Mouse (Mus musculus) hindbrain, embryonic 15.5 days (tissue): ENCODE measurements around the gene Bicra. TPM values are rescaled to one million over a fixed set of nuclear protein-coding genes. Genes with fewer than 3 reads are reported as not detected.

Experiments
- ATAC-seq: fragments of 200-750 bp; cut with Nextera tagmentation; 2 replicates; pipeline ENCODE4 v1.8.0; 2017; ENCODE audit warnings: low read depth, moderate number of reproducible peaks, moderate TSS enrichment; ENCODE audit not compliant: low FRiP score
- H3K27ac ChIP-seq: fragments of 300-500 bp; sonication (generic); replicated peaks from 2 replicates; pipeline ENCODE4 v1.5.1; 2015; ENCODE audit warnings: mild to moderate bottlenecking, inconsistent platforms
- H3K27me3 ChIP-seq: fragments of 300-500 bp; sonication (generic); 2 replicates; pipeline ENCODE4 v1.6.1; 2015; ENCODE audit warnings: control low read depth, inconsistent platforms
- H3K36me3 ChIP-seq: fragments of 300-500 bp; sonication (generic); 2 replicates; pipeline ENCODE4 v1.6.1; 2015; ENCODE audit warnings: control low read depth, inconsistent platforms
- H3K4me1 ChIP-seq: fragments of 300-500 bp; sonication (generic); replicated peaks from 2 replicates; pipeline ENCODE4 v1.6.1; 2015; ENCODE audit warnings: control low read depth, inconsistent platforms
- H3K4me2 ChIP-seq: fragments of 300-500 bp; sonication (generic); 2 replicates; pipeline ENCODE4 v1.6.1; 2015; ENCODE audit warnings: moderate library complexity, mild to moderate bottlenecking, inconsistent platforms
- H3K4me3 ChIP-seq: fragments of 300-500 bp; sonication (generic); 2 replicates; pipeline ENCODE4 v1.5.1; 2015; ENCODE audit warnings: mild to moderate bottlenecking, inconsistent platforms
- H3K9ac ChIP-seq: fragments of 300-500 bp; sonication (generic); 2 replicates; pipeline ENCODE4 v1.6.1; 2015; ENCODE audit warnings: inconsistent platforms
- H3K9me3 ChIP-seq: fragments of 300-500 bp; sonication (generic); 2 replicates; pipeline ENCODE4 v1.6.1; 2016; ENCODE audit warnings: control low read depth, inconsistent platforms
- WGBS: fragments of 180-500 bp; shearing (Covaris S2); methylation state at CpG from one replicate; pipeline ENCODE4 v1.1.7; 2015; 5-methylcytosine and 5-hydroxymethylcytosine counted together
- polyA plus RNA-seq: library from polyadenylated mRNA; unstranded; fragments of >200 nt; fragmentation: Nextera tagmentation; extraction: Ambion mirVana; gene quantifications from 2 replicates; pipeline ENCODE4 v1.2.1, GENCODE M21; 2015

Gene Bicra
- polyA plus RNA-seq, 1 experiment from 2014 or later: 8.7 TPM

DNA sequence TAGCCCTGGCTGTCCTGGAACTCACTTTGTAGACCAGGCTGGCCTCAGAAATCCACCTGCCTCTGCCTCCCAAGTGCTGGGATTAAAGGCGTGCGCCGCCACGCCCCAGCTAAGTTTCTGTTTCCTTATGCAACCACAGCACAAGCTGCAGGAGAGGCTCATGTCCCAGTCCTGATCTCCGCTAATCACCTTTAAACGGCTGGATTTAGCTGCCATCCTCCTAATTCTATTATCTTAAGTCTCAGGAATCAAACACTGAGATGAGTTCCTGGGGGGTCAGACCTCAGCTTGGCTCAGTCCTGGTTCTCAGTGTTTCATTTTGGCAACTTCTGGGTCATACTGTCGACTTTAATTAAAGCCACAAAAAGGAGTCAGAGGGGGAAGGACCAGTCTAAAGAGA is 38.1 kb downstream of the Bicra start:
- no peak overlapping the region for H3K27ac ChIP-seq
- 87% methylated on average over 7 of the region's 7 CpGs for WGBS
- H3K9ac ChIP-seq: no peak overlapping the region
- H3K9me3 ChIP-seq: no peaks in the 10 kb centered on the region
- no peak overlapping the region for H3K4me3 ChIP-seq
- H3K27me3 ChIP-seq: no peaks in the 10 kb centered on the region
- ATAC-seq: no peak
- H3K36me3 ChIP-seq: no peaks in the 10 kb centered on the region
- no peak overlapping the region for H3K4me2 ChIP-seq
- 0 out of 2 replicates have a peak, but pooled peaks cover 3% of the 10 kb centered on the region for H3K4me1 ChIP-seq

DNA sequence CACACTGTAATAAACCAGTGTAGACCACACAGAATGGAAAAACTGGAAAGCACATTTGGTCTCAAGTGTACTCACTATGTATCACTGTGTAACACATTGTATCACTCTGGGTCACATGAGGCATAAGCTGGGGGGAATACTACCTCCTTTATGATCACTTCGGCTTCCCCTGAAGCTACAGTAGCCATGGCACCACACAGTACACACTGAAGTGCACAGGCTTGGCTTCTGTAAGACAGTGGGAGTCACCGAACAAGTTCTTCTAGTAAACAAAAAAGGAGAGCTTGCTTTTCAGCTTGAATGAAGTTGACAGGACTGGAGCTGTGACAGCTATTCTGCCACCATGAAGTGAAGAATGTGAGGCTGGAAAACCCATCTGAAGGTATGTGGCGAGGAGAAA is 42.7 kb downstream of the Bicra start:
- no peaks in the 10 kb centered on the region for H3K27me3 ChIP-seq
- H3K9me3 ChIP-seq: no peaks in the 10 kb centered on the region
- peak; percentile 33; the same call in 1 of the 2 replicates for ATAC-seq
- no peak overlapping the region for H3K9ac ChIP-seq
- no peak overlapping the region for H3K4me2 ChIP-seq
- H3K27ac ChIP-seq: no peak overlapping the region
- WGBS: 75% methylated on average over 3 of the region's 3 CpGs
- H3K4me1 ChIP-seq: peaks cover under 1% of the 10 kb centered on the region; the same call in 1 of the 2 replicates
- no peaks in the 10 kb centered on the region for H3K36me3 ChIP-seq
- H3K4me3 ChIP-seq: no peak overlapping the region

DNA sequence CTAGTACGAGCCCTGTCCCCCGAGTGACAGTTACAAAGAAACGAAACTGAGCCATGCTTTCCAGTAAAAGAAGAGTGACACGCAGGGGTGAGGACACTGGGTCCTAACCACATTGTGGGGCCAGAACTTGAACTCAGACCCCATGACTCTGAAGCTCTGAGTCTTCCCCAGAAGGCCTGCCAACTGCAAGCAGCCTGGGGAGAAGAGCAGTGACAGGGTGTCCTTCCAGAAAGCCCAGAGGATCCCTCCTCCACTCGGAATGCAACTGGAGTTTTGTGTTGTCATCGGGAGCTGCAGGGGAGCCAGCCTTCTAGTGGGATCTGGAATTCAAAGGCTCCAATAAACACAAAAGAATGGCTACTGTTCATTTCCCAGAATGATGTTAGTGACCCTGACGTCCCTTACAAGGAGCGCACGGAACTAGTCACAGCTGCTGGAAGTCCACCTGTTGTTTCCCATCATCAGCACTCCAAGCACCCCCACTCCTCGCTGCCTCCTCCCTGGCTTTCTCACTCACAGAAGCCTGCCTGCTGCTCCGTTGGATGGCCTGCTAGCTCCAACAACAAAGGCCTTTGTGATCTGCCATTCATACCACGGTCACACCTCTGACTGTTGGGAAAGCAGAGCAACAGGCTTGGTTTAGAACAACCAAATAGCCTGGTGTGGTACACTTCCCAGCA is 43.4 kb downstream of the Bicra start:
- Histone ChIP-seq H3K27me3 (no peaks in the 10 kb centered on the region), H3K4me3 (no peak overlapping the region), H3K4me2 (no peak overlapping the region), H3K4me1 (no peaks in the 10 kb centered on the region; the same call in 1 of the 2 replicates), H3K9me3 (no peaks in the 10 kb centered on the region), H3K27ac (no peak overlapping the region), H3K9ac (no peak overlapping the region), H3K36me3 (no peaks in the 10 kb centered on the region)
- ATAC-seq: no peak
- WGBS: 36% methylated on average over 12 of the region's 12 CpGs

DNA sequence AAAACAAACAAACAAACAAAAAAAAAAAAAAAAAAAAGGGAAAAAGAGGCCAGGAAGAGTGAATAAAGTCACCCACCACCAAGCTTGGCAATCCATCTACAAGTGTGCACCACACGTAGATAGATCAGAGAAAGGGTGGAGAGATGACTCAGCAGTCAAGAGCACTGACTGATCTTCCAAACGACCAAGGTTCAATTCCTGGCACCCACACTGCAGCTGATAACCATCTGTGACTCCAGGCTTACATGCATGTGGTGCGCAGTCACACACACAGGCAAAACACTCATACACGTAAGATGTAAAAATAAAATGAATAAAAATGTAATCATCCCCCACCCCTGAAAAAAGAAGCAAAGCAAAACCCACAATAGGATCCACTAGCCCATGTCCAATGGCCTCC is 44.7 kb downstream of the Bicra start:
- Histone ChIP-seq H3K4me2 (no peak overlapping the region), H3K4me3 (no peak overlapping the region), H3K36me3 (no peaks in the 10 kb centered on the region), H3K9ac (no peak overlapping the region), H3K4me1 (no peaks in the 10 kb centered on the region; the same call in 1 of the 2 replicates), H3K27ac (no peak overlapping the region), H3K9me3 (no peaks in the 10 kb centered on the region), H3K27me3 (no peaks in the 10 kb centered on the region)
- WGBS: 89% methylated on average over 4 of the region's 4 CpGs
- no peak for ATAC-seq

DNA sequence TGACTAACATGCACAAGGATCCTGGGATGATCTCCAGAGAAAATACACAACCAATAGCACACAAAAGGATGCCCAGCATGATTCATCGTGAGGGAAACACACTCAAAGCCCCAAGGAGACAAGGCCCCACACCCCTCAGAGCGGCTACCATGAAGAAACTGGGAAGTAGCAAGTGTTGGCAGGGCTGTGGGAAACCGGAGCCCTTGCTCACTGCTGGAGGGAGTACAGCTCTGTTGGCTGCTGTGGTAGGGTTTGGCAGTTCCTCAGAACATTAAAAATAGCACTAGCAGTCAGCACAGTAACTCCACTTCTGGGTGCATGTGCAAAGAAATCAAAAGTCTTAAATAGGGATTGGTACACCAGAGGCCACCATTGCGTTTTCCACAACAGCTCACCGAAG is 45.5 kb downstream of the Bicra start:
- no peak overlapping the region for H3K27ac ChIP-seq
- no peak overlapping the region for H3K9ac ChIP-seq
- no peaks in the 10 kb centered on the region for H3K27me3 ChIP-seq
- H3K4me1 ChIP-seq: no peaks in the 10 kb centered on the region; the same call in 1 of the 2 replicates
- no peak for ATAC-seq
- no peak overlapping the region for H3K4me2 ChIP-seq
- no peaks in the 10 kb centered on the region for H3K9me3 ChIP-seq
- 80% methylated on average over 5 of the region's 5 CpGs for WGBS
- H3K4me3 ChIP-seq: no peak overlapping the region
- no peaks in the 10 kb centered on the region for H3K36me3 ChIP-seq

DNA sequence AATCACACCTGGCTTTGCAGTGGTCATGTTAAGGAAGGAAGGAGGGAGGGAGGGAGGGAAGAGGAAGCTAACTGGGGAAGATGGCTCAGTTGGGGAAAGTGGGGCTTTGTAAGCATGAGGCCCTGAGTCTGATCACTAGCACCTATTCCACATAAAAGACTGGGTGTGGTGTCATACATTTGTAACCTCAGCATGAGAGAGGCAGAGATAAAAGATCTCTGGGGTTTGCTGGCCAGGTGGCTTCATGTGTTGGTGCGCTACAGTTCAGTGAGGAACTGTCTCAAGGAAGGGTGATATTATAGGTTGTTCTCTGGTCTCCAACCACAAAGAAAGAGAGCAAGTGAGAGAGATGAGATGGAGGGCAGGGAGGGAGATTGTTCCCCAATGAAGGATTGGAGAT is 46.0 kb downstream of the Bicra start:
- no peak overlapping the region for H3K4me2 ChIP-seq
- WGBS: 100% methylated on average over 1 of the region's 1 CpGs
- H3K9me3 ChIP-seq: no peaks in the 10 kb centered on the region
- H3K4me3 ChIP-seq: no peak overlapping the region
- no peaks in the 10 kb centered on the region; the same call in 1 of the 2 replicates for H3K4me1 ChIP-seq
- no peak overlapping the region for H3K9ac ChIP-seq
- ATAC-seq: no peak
- no peak overlapping the region for H3K27ac ChIP-seq
- no peaks in the 10 kb centered on the region for H3K27me3 ChIP-seq
- H3K36me3 ChIP-seq: peaks cover 3% of the 10 kb centered on the region; the same call in 1 of the 2 replicates

DNA sequence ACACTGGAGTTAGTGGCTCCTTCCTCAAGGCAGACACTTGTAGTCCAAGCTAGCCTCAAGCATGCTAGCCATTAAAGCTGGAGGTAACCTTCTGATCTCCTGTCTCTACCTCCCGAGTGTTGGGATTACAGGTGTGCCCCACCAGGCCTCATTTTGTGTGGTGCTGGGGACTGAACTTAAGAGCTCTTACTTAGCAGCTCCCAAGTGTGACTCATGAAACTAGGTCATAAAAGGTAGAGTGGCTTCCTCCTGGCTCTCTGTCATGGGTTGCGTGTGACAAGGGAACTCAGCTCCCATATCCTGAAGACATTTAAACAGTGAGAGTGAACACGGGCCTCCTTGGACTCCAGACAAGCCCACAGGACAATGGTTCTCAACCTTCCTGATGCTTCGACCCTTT is 53.9 kb downstream of the Bicra start:
- Histone ChIP-seq H3K27ac (no peak overlapping the region), H3K9me3 (no peaks in the 10 kb centered on the region), H3K36me3 (peaks cover 52% of the 10 kb centered on the region), H3K27me3 (no peaks in the 10 kb centered on the region), H3K4me3 (no peak overlapping the region), H3K4me1 (no peaks in the 10 kb centered on the region), H3K9ac (no peak overlapping the region), H3K4me2 (no peak overlapping the region)
- whole genome bisulfite sequencing: 94% methylated on average over 4 of the region's 4 CpGs
- ATAC-seq: no peak

DNA sequence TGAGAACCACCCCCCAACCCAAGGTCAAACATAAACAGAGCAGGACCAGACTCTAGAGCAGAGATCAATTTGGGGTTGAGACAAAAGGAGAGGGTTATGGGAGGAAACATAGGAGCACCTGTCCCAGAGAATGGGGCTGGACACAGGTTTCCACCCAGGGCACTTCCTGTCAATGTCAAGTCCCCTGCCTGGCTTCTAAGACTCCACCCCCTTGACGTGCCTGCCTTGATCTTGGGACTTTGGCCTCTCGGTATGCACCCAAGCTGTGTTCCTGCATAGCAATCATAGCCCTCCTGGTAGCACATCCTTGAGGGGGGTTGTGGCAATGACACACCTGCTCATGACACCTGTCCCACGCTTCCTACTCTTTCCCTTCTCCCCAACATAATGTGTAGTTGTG is 54.6 kb downstream of the Bicra start:
- Histone ChIP-seq H3K4me2 (no peak overlapping the region), H3K4me3 (no peak overlapping the region), H3K4me1 (no peaks in the 10 kb centered on the region), H3K9me3 (no peaks in the 10 kb centered on the region), H3K27me3 (no peaks in the 10 kb centered on the region), H3K9ac (no peak overlapping the region), H3K27ac (no peak overlapping the region), H3K36me3 (peaks cover 58% of the 10 kb centered on the region)
- no peak for ATAC-seq
- WGBS: 92% methylated on average over 3 of the region's 3 CpGs

DNA sequence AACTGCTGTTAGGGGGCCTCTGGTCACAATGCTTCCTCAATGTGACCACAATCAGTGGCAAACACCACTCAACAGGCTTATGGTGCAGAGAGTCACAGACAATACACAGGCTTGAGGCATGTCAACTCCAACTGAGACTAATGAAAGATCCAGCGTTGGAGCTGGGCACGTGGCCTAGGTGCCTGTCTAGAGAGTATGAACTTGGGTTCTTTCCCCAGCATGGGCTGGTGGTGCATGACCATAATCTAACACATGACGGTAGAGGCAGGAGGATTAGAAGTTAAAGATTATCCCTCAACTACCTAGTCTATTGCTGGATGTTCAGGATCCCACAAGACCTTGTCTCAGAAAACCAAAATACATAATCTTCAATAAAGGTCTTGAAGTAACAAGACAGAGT is 56.0 kb downstream of the Bicra start:
- no peak for ATAC-seq
- no peak overlapping the region for H3K27ac ChIP-seq
- peaks cover 70% of the 10 kb centered on the region for H3K36me3 ChIP-seq
- WGBS: 90% methylated on average over 3 of the region's 3 CpGs
- H3K9ac ChIP-seq: no peak overlapping the region
- H3K4me1 ChIP-seq: no peaks in the 10 kb centered on the region
- H3K4me2 ChIP-seq: no peak overlapping the region
- no peak overlapping the region for H3K4me3 ChIP-seq
- no peaks in the 10 kb centered on the region for H3K27me3 ChIP-seq
- H3K9me3 ChIP-seq: no peaks in the 10 kb centered on the region

DNA sequence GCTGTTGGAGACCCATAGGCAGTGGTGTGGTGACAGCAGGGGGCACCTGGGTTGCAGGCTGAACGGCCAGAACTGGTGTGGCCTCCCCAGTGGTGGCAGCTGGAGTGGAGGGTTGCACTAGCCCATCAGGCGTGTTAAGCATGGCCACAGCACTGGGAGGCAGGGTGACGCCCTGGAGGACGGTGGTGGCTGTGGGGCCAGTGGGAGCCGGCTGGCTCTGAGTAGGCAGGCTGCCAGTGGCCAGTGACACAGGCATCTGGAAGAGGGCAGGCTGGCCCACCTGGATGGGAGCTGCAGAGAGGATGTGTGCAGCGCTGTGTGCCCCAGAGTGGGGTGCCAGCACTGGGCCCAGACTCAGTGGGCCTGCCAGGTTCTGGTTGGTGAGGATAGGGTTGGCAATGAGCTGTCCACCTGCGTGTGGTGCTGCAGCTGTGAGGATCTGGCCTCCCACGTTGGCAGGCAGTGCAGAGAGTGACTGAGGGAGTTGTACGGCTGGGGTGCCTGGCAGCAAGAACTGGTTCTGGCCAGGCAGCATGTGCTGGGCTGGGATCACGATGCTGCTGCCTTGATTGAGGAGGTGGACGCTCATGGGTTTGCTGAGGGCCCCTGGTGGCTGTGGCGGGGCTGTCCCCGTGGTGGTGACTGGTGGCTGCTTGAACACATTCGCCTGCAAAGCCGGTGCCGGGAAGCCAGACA is 59.9 kb downstream of the Bicra start:
- no peaks in the 10 kb centered on the region for H3K4me1 ChIP-seq
- 98% methylated on average over 16 of the region's 16 CpGs for WGBS
- H3K4me2 ChIP-seq: no peak overlapping the region
- no peak overlapping the region for H3K27ac ChIP-seq
- ATAC-seq: peak; percentile 16; the same call in 1 of the 2 replicates
- no peaks in the 10 kb centered on the region for H3K9me3 ChIP-seq
- no peaks in the 10 kb centered on the region for H3K27me3 ChIP-seq
- no peak overlapping the region for H3K9ac ChIP-seq
- no peak overlapping the region for H3K4me3 ChIP-seq
- H3K36me3 ChIP-seq: peaks cover 42% of the 10 kb centered on the region

DNA sequence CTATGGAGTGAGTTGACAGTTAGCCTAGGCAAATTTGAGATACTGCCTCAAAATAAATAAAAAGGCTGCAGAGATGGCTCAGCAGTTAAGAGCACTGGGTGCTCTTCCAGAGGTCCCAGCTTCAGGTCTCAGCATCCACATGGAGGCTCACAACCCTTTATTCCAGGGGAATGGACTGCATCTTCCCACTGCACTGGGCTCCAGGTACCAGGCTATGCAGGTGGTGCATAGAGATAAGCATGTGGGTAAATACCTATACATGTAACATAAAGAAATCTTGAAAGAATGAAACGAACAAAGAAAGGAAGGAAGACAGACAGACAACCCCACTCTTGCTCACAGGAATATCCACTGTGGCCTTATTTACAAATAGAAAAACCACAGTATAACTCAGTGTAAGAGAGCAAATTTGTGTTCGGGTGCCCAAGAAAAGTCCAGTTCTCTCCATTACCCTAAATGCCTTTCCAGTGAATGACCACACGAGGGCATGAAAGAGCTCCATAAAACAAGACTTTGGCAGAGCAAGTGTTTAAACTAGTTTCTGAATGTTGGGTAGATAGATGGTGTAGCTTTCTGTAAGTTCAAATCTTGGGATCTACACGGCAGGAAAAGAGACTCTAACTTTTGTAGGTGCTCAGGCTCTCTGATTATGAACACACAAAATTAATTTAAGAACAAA is 64.9 kb downstream of the Bicra start:
- peaks cover 17% of the 10 kb centered on the region for H3K36me3 ChIP-seq
- no peak overlapping the region for H3K4me3 ChIP-seq
- H3K27me3 ChIP-seq: no peaks in the 10 kb centered on the region
- no peak overlapping the region for H3K4me2 ChIP-seq
- ATAC-seq: no peak
- no peak overlapping the region for H3K9ac ChIP-seq
- no peaks in the 10 kb centered on the region for H3K4me1 ChIP-seq
- WGBS: 42% methylated on average over 4 of the region's 4 CpGs
- H3K9me3 ChIP-seq: no peaks in the 10 kb centered on the region
- H3K27ac ChIP-seq: no peak overlapping the region

DNA sequence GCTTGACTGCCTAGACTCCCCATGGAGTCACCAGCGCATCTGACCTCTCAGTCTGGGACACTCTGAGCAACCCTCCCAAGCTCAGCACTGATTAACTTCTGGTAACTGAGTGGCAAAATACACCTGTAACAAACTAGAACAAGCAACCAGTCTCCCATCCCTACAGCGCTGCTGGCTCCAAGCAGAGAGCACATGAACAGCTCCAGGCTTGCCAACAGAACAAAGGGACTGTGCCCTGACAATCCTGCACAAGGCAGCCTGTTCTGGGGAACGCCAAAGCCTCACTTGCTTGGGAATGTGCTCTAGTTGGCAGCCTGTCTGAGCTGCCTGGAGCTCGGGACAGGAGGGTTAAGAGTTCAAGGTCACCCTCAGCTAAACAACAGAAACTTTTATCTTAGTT is 66.2 kb downstream of the Bicra start:
- H3K4me2 ChIP-seq: no peak overlapping the region
- H3K36me3 ChIP-seq: peaks cover 17% of the 10 kb centered on the region
- no peak overlapping the region for H3K9ac ChIP-seq
- H3K27ac ChIP-seq: no peak overlapping the region
- H3K9me3 ChIP-seq: no peaks in the 10 kb centered on the region
- no peak for ATAC-seq
- WGBS: 85% methylated on average over 4 of the region's 4 CpGs
- H3K4me3 ChIP-seq: no peak overlapping the region
- H3K4me1 ChIP-seq: no peaks in the 10 kb centered on the region
- no peaks in the 10 kb centered on the region for H3K27me3 ChIP-seq
